Mouse (Mus musculus) small intestine, adult 2 months (tissue): ENCODE data around the gene Pebp1. TPM values are rescaled to one million over a fixed set of nuclear protein-coding genes. Genes with fewer than 3 reads are reported as not detected.

Experiments
- H3K27ac ChIP-seq: fragments of 200-500 bp; 2 replicates; pipeline ENCODE4 v1.5.1; 2012; ENCODE audit warnings: low read depth, low read length, control low read depth, inconsistent platforms; ENCODE audit not compliant: insufficient read depth
- H3K27me3 ChIP-seq: fragments of 200-500 bp; 2 replicates; pipeline ENCODE4 v1.6.1; 2012; ENCODE audit warnings: mild to moderate bottlenecking, moderate library complexity, low read length, inconsistent platforms; ENCODE audit not compliant: control insufficient read depth, insufficient read depth
- H3K36me3 ChIP-seq: fragments of 200-500 bp; 2 replicates; pipeline ENCODE4 v1.6.1; 2012; ENCODE audit warnings: mild to moderate bottlenecking, low read length, control low read depth, inconsistent platforms; ENCODE audit not compliant: control insufficient read depth, insufficient read depth
- H3K4me1 ChIP-seq: fragments of 200-500 bp; 2 replicates; pipeline ENCODE4 v1.6.1; 2012; ENCODE audit warnings: low read length, inconsistent platforms, mixed read lengths; ENCODE audit not compliant: control insufficient read depth, insufficient read depth, insufficient read length
- H3K4me3 ChIP-seq: fragments of 200-500 bp; 2 replicates; pipeline ENCODE4 v1.5.1; 2012; ENCODE audit warnings: low read depth, mild to moderate bottlenecking, control low read depth, inconsistent platforms, low read length, moderate library complexity
- CTCF ChIP-seq: fragments of 200-500 bp; IDR thresholded peaks from 2 replicates; pipeline ENCODE4 v1.5.1; 2012; ENCODE audit warnings: low read depth, mild to moderate bottlenecking, control low read depth, inconsistent platforms, low read length, moderate library complexity, mixed read lengths; ENCODE audit not compliant: insufficient replicate concordance, insufficient read length; ENCODE audit errors: extremely low read depth
- POLR2A ChIP-seq: fragments of 200-500 bp; IDR thresholded peaks from 2 replicates; pipeline ENCODE4 v1.6.1; 2012; ENCODE audit warnings: low read depth, mild to moderate bottlenecking, control low read depth, inconsistent platforms, low read length, moderate library complexity
- WGBS: fragments of 180-500 bp; shearing (Covaris S2); methylation state at CpG from one replicate; pipeline ENCODE4 v1.1.7; 2018; 5-methylcytosine and 5-hydroxymethylcytosine counted together
- polyA plus RNA-seq: library from polyadenylated mRNA; depleted of rRNA; stranded (reverse); fragments of >200 nt; gene quantifications from 2 replicates; pipeline ENCODE4 v1.2.3, GENCODE M21; 2012

The Pebp1 gene
- polyA plus RNA-seq, 1 experiment = 280 TPM

GRCm38 (mm10) chr5:117285266-117285665, 2.2 kb downstream of the Pebp1 start:
- Histone ChIP-seq H3K27ac (no peak overlapping the region), H3K36me3 (peaks cover 5% of the 10 kb centered on the region), H3K4me1 (peaks cover 11% of the 10 kb centered on the region; the same call in 1 of the 2 replicates), H3K4me3 (no peak overlapping the region), H3K27me3 (no peaks in the 10 kb centered on the region)
- TF ChIP-seq CTCF (no peak), POLR2A (no peak)
- WGBS = 72% methylated on average over 4 of the region's 4 CpGs

GRCm38 (mm10) chr5:117284682-117285081, 2.7 kb downstream of the Pebp1 start:
- 47% methylated on average over 7 of the region's 7 CpGs for WGBS
- H3K4me1 ChIP-seq = peaks cover 16% of the 10 kb centered on the region; the same call in 1 of the 2 replicates
- no peaks in the 10 kb centered on the region for H3K27me3 ChIP-seq
- no peak overlapping the region for H3K4me3 ChIP-seq
- H3K36me3 ChIP-seq = peaks cover 5% of the 10 kb centered on the region
- H3K27ac ChIP-seq = no peak overlapping the region
- TF ChIP-seq CTCF (no peak), POLR2A (no peak)

DNA sequence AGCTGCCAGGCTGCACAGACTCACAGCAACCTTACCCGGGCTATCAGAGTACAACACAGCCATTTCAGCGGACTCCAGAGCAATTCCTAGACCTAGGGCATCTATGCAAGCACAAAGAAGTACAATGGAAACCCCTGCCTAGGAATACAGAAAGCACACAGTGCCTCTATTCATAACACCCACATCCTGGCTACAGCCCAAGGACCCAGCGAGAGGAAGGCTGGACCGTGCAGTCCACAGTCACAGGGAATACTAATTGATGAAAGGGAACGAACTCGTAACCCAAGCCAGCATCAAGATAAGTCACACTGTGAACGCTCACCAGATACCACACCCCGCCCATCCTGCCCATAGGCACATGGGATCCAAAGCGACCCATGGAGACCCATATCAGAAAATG, 3.4 kb downstream of the Pebp1 start:
- 65% methylated on average over 9 of the region's 9 CpGs for WGBS
- H3K4me3 ChIP-seq = no peak overlapping the region
- H3K27ac ChIP-seq = no peak overlapping the region
- H3K36me3 ChIP-seq = peaks cover 5% of the 10 kb centered on the region
- H3K27me3 ChIP-seq = no peaks in the 10 kb centered on the region
- H3K4me1 ChIP-seq = peaks cover 21% of the 10 kb centered on the region; the same call in 1 of the 2 replicates
- TF ChIP-seq CTCF (no peak), POLR2A (no peak)

- TF ChIP-seq CTCF (no peak), POLR2A (no peak)
Measured at GRCm38 (mm10) chr5:117282360-117282759, 5.1 kb downstream of the Pebp1 start.

GRCm38 (mm10) chr5:117281536-117281935, 5.9 kb downstream of the Pebp1 start:
- peaks cover 5% of the 10 kb centered on the region for H3K36me3 ChIP-seq
- H3K27ac ChIP-seq = no peak overlapping the region
- TF ChIP-seq POLR2A = no peak
- peak; percentile 31; the same call in 1 of the 2 replicates for TF ChIP-seq CTCF
- H3K4me1 ChIP-seq = peaks cover 20% of the 10 kb centered on the region; the same call in 1 of the 2 replicates
- 83% methylated on average over 10 of the region's 10 CpGs for WGBS
- H3K27me3 ChIP-seq = no peaks in the 10 kb centered on the region
- H3K4me3 ChIP-seq = no peak overlapping the region

More at GRCm38 (mm10) chr5:117282360-117282759, 5.1 kb downstream of the Pebp1 start:
- Histone ChIP-seq H3K4me3 (no peak overlapping the region), H3K27me3 (no peaks in the 10 kb centered on the region), H3K4me1 (peaks cover 20% of the 10 kb centered on the region; the same call in 1 of the 2 replicates), H3K36me3 (peaks cover 5% of the 10 kb centered on the region), H3K27ac (no peak overlapping the region)
- 84% methylated on average over 8 of the region's 8 CpGs for WGBS

DNA sequence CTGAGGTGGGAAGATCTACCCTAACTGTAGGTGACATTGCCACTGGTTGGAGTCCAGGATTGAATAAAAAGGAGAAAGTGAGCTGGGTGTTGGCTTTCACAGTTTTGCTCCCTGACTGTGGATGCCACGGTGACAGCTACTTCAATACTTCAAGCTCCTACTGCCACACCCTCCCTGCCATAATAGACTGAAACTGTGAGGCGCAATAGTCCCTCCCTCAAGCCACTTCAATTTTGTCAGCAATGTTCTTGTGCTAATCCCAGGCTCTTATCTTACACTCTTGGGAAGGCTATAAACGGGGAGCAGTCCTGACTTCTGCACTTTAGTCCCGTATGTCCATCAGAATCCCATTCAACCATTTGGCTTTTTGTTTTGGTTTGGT, 7.8 kb downstream of the Pebp1 start:
- H3K4me3 ChIP-seq = no peak overlapping the region
- H3K36me3 ChIP-seq = peaks cover 8% of the 10 kb centered on the region
- no peak for TF ChIP-seq POLR2A
- TF ChIP-seq CTCF = no peak
- H3K4me1 ChIP-seq = peaks cover 17% of the 10 kb centered on the region; the same call in 1 of the 2 replicates
- 21% methylated on average over 4 of the region's 4 CpGs for WGBS
- H3K27ac ChIP-seq = peak overlapping the region; percentile 82
- no peaks in the 10 kb centered on the region for H3K27me3 ChIP-seq

DNA sequence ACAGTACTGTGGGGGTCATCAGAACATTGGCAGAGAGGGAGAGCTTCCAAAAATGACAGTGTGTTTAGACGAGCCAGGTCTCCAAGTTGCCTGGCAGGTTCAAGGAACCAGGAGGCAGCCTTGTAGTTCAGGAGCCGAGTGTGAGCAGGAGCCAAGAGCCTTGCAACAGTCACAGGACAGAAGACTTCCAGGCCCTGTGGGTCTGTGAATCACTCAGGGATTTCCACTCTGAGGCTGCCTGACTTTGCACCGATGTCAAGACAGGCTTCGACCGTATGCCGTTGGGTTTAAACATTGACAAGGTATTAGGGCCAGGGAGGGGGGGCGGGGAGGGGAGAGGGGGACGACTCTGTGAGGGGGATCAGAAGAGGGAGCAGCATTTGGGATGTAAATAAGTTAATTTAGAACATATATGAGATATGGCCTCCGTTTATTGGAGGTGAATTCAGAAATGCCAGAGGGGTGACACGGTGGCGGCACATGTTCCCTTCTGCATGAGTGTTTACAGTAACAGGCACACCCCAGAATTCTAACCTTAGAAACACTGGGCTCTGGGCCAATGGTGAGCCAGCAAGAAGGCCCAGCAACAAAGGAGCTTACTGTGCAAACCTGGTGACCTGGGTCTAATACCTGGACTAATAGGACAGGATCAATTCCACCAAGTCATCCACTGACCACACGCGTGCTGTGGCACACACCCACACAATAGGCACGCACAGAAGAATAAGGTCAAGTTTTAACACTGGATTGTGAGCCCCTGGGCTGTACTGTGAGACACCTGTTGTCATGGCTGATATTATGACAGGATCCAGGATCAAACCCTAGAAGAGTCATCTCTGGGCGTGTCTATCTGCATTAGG, 8.4 kb downstream of the Pebp1 start:
- peak overlapping the region; percentile 82 for H3K27ac ChIP-seq
- no peaks in the 10 kb centered on the region for H3K27me3 ChIP-seq
- H3K36me3 ChIP-seq = peaks cover 10% of the 10 kb centered on the region
- H3K4me1 ChIP-seq = peaks cover 17% of the 10 kb centered on the region; the same call in 1 of the 2 replicates
- 30% methylated on average over 15 of the region's 15 CpGs for WGBS
- TF ChIP-seq POLR2A (no peak), CTCF (no peak)
- no peak overlapping the region for H3K4me3 ChIP-seq
